In the genomic region with DNA sequence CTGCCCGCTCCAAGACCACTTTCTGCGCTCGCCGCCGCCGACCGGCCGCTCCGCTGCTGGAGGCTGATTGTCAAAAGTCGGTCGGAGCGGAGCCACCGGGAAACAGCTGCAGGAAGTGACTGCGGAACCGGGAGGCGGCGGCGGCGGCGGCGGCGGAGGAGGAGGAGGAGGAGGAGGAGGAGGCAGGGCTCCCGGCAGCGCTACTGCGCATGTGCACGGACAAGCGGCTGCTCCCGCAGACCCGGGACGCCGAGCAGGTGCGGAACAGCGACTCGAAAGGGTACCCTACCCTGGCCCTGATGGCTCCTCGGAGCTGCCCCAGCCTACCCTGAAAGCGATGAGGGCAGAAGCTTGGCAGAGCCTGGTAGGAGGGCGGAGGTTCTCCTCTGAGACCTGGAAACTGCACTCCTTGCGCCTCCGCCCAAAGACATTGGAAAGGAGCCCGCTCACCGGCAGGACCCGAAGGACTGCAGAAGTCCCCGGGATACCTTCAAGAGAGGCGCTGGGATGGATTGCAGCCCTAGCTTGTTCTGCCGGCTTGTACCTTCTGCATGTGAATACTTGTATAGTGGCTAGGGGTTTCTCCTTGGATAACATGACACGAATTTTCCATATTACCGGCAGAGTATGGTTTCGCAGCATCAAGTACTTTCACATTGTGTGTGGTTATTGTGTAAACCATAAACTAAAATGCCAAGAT, we compare ENCODE assay signal across 7 mouse cellular contexts. TPM values are rescaled to one million over a fixed set of nuclear protein-coding genes. Genes with fewer than 3 reads are reported as not detected.
DNase-seq lines count a peak whose midpoint lies in the region; ATAC-seq and TF ChIP-seq lines count a peak whose summit lies in the region.

TSS of gene Zmat3 (minus strand) at position 469 of the 700 bp plus-strand sequence.

- no peaks in the 10 kb centered on the region for H3K36me3 ChIP-seq in embryonic facial prominence, embryonic 11.5 days (replicated peaks; ENCODE audit: control insufficient read depth, insufficient read depth, low read depth, low read length)
- H3K36me3 ChIP-seq in kidney, adult 2 months (ENCODE audit: control insufficient read depth, insufficient read depth, low read length): no peaks in the 10 kb centered on the region
- no peaks in the 10 kb centered on the region for H3K36me3 ChIP-seq in limb, embryonic 12.5 days
- H3K36me3 ChIP-seq in midbrain, embryonic 14.5 days (ENCODE audit: control insufficient read depth, insufficient read depth, low read length): no peaks in the 10 kb centered on the region

- peak within 1 kb of the TSS; percentile 86 for H3K4me3 ChIP-seq in embryonic facial prominence, embryonic 11.5 days (ENCODE audit: low read depth, low read length)
- peak within 1 kb of the TSS; percentile 95 for H3K4me3 ChIP-seq in kidney, adult 2 months (ENCODE audit: insufficient read depth, low read depth, low read length)
- H3K4me3 ChIP-seq in limb, embryonic 12.5 days (replicated peaks): peak within 1 kb of the TSS; percentile 87
- peak within 1 kb of the TSS; percentile 88 for H3K4me3 ChIP-seq in midbrain, embryonic 14.5 days (replicated peaks; ENCODE audit: low read depth, low read length)

- TF ChIP-seq CTCF in kidney, adult 2 months (conservative IDR thresholded peaks at IDR 0.05; ENCODE audit: insufficient read depth, insufficient read length, low read depth, low read length): no peak

- no peaks in the 10 kb centered on the region for H3K27me3 ChIP-seq in embryonic facial prominence, embryonic 11.5 days (ENCODE audit: control insufficient read depth, insufficient read depth, low read length)
- no peaks in the 10 kb centered on the region for H3K27me3 ChIP-seq in kidney, adult 2 months (replicated peaks; ENCODE audit: control insufficient read depth, insufficient read depth, low read length)
- peaks cover 8% of the 10 kb centered on the region for H3K27me3 ChIP-seq in limb, embryonic 12.5 days
- H3K27me3 ChIP-seq in midbrain, embryonic 14.5 days (ENCODE audit: control insufficient read depth, insufficient read depth, low read length): no peaks in the 10 kb centered on the region

- WGBS in embryonic facial prominence, embryonic 11.5 days: 4% methylated on average over 32 of the region's 48 CpGs
- WGBS in kidney, adult 2 months: 1% methylated on average over 39 of the region's 48 CpGs
- 4% methylated on average over 34 of the region's 48 CpGs for WGBS in limb, embryonic 12.5 days
- WGBS in midbrain, embryonic 14.5 days: 4% methylated on average over 38 of the region's 48 CpGs

- H3K9ac ChIP-seq in embryonic facial prominence, embryonic 11.5 days (replicated peaks; ENCODE audit: low read length): peak within 1 kb of the TSS; percentile 80
- H3K9ac ChIP-seq in limb, embryonic 12.5 days (replicated peaks): peak within 1 kb of the TSS; percentile 80
- peak within 1 kb of the TSS; percentile 86 for H3K9ac ChIP-seq in midbrain, embryonic 14.5 days (replicated peaks; ENCODE audit: low read length)

- peak within 1 kb of the TSS; percentile 64 for H3K4me2 ChIP-seq in embryonic facial prominence, embryonic 11.5 days (ENCODE audit: low read depth, low read length)
- H3K4me2 ChIP-seq in limb, embryonic 12.5 days: peak within 1 kb of the TSS; percentile 79
- peak within 1 kb of the TSS; percentile 63 for H3K4me2 ChIP-seq in midbrain, embryonic 14.5 days (ENCODE audit: low read length)

- H3K4me1 ChIP-seq in embryonic facial prominence, embryonic 11.5 days (ENCODE audit: control insufficient read depth, insufficient read depth, low read length): no peaks in the 10 kb centered on the region; the same call in 1 of the 2 replicates
- peaks cover 7% of the 10 kb centered on the region; the same call in 1 of the 2 replicates for H3K4me1 ChIP-seq in kidney, adult 2 months (ENCODE audit: control insufficient read depth, insufficient read depth, low read length)
- peaks cover 16% of the 10 kb centered on the region for H3K4me1 ChIP-seq in limb, embryonic 12.5 days (replicated peaks)
- H3K4me1 ChIP-seq in midbrain, embryonic 14.5 days (ENCODE audit: control insufficient read depth, insufficient read depth, low read length): peaks cover 16% of the 10 kb centered on the region

- no peaks in the 10 kb centered on the region for H3K9me3 ChIP-seq in embryonic facial prominence, embryonic 11.5 days (replicated peaks; ENCODE audit: control insufficient read depth, low read length)
- H3K9me3 ChIP-seq in limb, embryonic 12.5 days: no peaks in the 10 kb centered on the region
- H3K9me3 ChIP-seq in midbrain, embryonic 14.5 days (ENCODE audit: control insufficient read depth, low read length): no peaks in the 10 kb centered on the region

- peak; percentile 60 for ATAC-seq in embryonic facial prominence, embryonic 11.5 days (replicated peaks; ENCODE audit: insufficient number of reproducible peaks, low FRiP score, low TSS enrichment, low read depth)
- peak; percentile 73; the same call in 1 of the 2 replicates for ATAC-seq in limb, embryonic 12.5 days (ENCODE audit: insufficient number of reproducible peaks, insufficient read depth, low FRiP score, low TSS enrichment, low read depth)
- peak; percentile 87 for ATAC-seq in midbrain, embryonic 14.5 days (ENCODE audit: low FRiP score, low TSS enrichment)

- peak; percentile 91 for DNase-seq in adrenal gland, postnatal 14 days
- peak; percentile 77 for DNase-seq in embryonic facial prominence, embryonic 11.5 days (ENCODE audit: low spot score)
- peak; percentile 89 to 92 for DNase-seq in heart, adult 18-20 months
- peak; percentile 90 for DNase-seq in kidney, adult 2 months
- peak; percentile 90 for DNase-seq in midbrain, embryonic 14.5 days
- peak; percentile 63 for DNase-seq in spleen, adult 12 weeks (ENCODE audit: low spot score)

- H3K27ac ChIP-seq in embryonic facial prominence, embryonic 11.5 days (replicated peaks; ENCODE audit: low read depth, low read length): peak within 1 kb of the TSS; percentile 20
- peak within 1 kb of the TSS; percentile 65 for H3K27ac ChIP-seq in kidney, adult 2 months (ENCODE audit: insufficient read depth, low read depth, low read length)
- peak within 1 kb of the TSS; percentile 79 for H3K27ac ChIP-seq in limb, embryonic 12.5 days
- peak within 1 kb of the TSS; percentile 93 for H3K27ac ChIP-seq in midbrain, embryonic 14.5 days (replicated peaks; ENCODE audit: low read depth, low read length)

- TF ChIP-seq POLR2A in kidney, adult 2 months (IDR thresholded peaks at IDR 0.05; ENCODE audit: low read depth, low read length): no peak

RNA-seq across cellular contexts. Expression of gene Zmat3, which starts in this region (rescaled TPM):
- total RNA-seq in adrenal gland, postnatal 14 days (2021): 15.9 and 16.7 TPM in 2 replicates
- 6.8 and 8.2 TPM in 2 replicates for polyA plus RNA-seq in embryonic facial prominence, embryonic 11.5 days (2014; fragmentation: Nextera tagmentation; extraction: Ambion mirVana)
- total RNA-seq in heart, adult 18-20 months (2021): 1 to 10 TPM; 7.1 to 7.5 TPM
- polyA plus RNA-seq in kidney, adult 2 months (2012; rRNA removed): 9.5 and 9.9 TPM in 2 replicates
- 5.4 and 5.9 TPM in 2 replicates for polyA plus RNA-seq in limb, embryonic 12.5 days (2016; fragmentation: Nextera tagmentation; extraction: Ambion mirVana)
- polyA plus RNA-seq in midbrain, embryonic 14.5 days (2014; fragmentation: Nextera tagmentation; extraction: Ambion mirVana): 7.7 and 9.7 TPM in 2 replicates

Comparison
In these comparisons a context has a peak if more than half of its experiments do, and no peak if none do; other contexts are left out.
1. Peak in every context shown above with its lines: DNase-seq, ATAC-seq, H3K4me3 ChIP-seq and H3K27ac ChIP-seq.
2. H3K27ac ChIP-seq: peak in every context shown above with its lines; median percentile 93 in midbrain, embryonic 14.5 days; 79 in limb, embryonic 12.5 days; 65 in kidney, adult 2 months; 20 in embryonic facial prominence, embryonic 11.5 days.